Mouse (Mus musculus) retina, adult 2 months (tissue): ENCODE data around the gene Dlgap1.
"Not testable (repeated sequence)": the region's sequence is repeated elsewhere in the genome, so short reads cannot be mapped to it uniquely, and the experiment has no call there.

Experiments
- DNase-seq: peaks from one replicate; pipeline ENCODE4 v3.0.0-alpha.2; 2012; ENCODE audit warnings: low read depth, low spot score

Dlgap1 gene

DNA sequence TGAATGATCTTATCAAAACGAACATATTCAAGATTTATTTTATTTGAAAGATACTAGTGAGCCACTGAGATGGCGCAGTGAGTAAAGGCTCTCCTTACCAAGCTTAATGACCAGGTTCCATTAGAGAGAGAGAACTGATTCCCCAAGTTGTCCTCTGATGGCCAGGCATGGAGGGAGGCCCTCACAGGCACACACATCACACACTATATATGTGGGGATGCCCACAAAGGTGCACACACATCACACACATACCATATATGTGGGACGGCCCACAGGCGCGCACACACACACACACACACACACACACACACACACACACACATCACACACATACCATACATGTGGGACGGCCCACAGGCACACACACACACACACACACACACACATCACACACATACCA lies 868.6 kb downstream of the Dlgap1 start:
- DNase-seq = not testable (repeated sequence)

DNA sequence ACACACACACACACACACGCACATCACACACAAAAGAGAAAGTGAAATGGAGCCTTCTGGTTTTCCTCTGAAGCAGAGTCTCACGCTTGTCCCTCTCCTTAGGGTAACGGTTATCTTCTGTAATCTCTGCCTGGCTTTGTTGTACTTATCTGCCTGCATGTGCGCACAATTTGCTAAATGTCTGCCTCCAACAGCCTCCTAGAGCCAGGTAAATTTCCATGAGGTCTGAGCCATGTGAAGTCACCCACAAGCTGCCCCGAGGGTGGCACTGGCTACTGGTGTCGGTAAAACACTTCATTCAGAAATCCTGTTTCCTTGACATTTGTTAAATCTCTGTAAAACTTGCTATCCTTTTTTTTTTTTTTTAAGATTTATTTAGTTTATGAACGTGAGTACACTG lies 869.2 kb downstream of the Dlgap1 start:
- no peak for DNase-seq

DNA sequence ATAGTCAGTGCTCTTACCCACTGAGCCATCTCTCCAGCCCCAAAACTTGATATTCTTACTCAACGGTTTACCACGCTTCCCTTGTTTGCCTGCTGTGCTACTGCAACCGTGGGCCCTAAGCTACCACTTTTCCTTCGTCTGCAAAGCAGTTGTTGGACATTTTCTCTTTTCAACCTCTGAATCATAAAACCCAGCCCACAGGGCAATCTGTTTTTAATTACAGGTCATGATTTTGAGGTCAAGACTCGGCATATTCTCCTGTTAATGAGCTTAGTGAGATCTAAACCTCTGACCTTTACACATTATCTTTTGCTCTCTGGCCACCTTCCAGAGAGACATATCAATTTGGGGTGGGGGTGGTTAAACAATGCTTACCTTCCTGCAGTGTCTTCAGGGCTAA lies 869.7 kb downstream of the Dlgap1 start:
- DNase-seq = no peak

- DNase-seq = no peak
Observed at GRCm38 (mm10) chr17:70843252-70843651, 874.4 kb downstream of the Dlgap1 start.

DNA sequence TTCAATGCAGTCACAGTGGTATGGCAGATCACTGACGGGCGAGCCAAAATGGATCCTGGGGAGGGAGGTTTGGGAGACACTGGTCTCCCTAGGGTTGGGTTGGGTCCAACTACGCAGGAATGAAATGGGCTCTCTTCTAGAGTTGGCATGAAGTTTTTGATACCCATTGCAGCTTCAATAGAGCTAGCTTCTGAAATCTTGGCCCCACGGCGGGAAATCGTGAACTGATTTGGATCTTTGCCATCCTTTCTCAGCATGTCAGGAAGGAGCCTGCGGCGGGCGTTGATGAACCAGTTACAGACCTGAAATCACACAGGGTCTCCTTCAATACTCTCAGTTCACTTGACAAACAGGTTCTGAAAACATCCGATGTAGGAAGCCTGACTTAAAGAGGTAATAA lies 876.1 kb downstream of the Dlgap1 start:
- DNase-seq = no peak

DNA sequence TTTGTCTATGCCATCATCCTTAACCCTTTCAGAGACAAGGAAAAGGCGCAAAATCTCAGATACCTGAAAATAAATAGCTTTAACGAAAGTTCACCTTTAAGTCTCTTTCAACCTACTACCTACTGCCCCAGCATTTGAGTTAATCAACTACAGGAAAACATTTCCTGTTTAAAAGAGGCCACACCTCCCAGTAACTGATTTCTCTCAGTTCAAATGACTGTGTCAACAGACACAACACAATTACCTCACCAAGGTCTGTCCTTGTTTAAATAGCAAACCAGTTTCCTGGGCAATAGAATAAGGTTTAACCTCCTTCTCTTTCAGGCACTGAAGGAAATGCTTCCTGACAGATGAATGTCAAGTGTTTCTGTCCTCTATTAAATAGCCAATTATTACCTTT lies 876.7 kb downstream of the Dlgap1 start:
- no peak for DNase-seq

- DNase-seq = no peak
Observed at GRCm38 (mm10) chr17:70846111-70846644, 877.3 kb downstream of the Dlgap1 start.

DNA sequence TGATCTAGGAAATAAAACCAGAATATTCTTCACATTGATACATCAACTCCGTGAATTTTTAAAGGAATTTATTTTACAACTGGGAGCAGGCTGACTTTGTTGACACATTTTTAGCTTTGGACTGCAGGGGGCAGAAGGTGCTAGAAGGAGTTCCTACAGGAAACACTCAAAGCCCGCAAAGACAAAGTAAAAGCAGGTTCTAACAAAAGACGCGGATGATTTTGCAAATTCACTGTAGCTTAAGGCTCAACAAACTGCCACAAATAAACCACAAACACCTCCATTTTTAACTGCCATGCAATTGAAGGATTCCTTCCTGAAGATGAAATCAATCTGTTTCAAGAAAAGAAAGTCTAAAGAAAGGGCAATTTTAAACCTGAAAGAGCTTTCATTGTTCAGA lies 878.2 kb downstream of the Dlgap1 start:
- no peak for DNase-seq

DNA sequence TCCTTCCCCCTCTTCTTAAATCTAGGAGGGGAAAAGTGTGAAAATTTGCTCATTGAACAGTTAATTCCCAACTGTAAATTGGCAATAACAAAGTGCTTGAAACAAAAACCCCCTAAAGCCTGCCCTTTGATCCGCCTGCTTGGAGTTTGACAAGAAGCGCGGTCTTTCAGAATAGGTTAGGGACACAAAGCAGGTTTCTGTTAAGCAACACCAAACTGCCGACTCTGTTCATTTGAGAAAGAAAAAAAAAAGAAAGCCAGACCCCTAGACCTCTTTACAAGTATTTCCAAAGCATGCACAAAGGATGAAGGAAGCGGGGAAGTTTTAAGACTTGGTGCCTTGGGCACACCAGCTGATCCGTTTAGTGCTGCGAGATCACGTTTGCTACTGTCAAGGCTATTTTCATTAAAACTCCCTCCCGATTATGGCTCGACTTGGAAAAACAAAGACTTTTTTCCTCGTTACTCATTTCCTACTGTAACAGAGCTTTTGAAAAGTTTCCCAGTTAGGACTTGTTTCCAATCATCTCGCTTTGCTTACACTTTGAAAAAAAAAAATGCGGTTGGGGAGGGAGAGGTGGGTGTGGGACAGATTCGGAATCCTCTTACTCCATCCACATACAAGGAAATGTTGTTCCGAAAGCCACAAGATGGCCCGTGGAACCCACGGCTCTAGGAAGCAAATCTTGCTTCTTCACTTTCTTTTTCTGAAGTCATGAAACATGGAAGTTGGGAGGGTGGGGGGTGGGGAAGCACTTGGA lies 879.1 kb downstream of the Dlgap1 start:
- DNase-seq = no peak

DNA sequence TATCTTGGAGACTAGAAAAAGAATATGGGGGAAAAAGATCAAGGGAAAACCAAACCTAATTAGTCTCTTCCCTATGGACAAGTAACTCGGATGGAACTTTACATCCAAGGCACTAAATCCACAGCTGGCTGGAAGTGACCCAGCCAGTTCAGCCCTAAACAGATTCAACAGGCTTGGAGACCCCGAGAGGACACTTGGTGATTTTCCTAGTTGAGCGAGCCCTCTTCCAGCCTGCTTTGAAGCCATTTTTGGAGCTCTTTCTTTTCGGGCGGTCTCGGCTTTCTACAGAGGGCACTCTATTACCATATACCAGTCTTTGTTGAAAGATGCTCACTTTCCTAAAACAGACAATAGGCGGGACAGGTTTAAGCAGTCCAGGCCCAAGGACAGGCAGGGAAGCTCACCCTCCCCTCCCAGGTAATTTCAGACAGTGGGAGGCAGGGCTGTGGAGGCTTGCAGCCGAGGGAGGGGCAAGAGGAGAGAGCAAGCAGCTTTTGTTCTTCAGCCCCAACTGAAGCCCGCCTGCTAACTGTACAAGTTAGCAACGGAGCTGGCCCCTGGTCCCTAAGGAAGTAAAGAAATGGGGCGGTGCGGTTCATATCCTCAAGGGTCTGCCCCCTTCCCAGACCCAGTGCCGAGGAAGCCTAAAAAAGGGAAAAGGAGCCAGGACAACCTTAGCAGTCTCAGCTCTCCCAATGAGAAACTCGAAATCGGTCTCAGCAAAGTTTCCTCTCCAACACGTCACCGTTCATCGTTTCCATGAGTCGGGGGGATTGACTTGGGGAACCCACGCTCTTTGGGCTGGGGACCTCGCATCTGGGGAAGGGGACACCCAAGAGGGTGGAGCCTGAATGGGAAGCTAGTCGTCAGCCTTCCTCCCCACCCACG lies 879.9 kb downstream of the Dlgap1 start:
- no peak for DNase-seq

- no peak for DNase-seq
Observed at GRCm38 (mm10) chr17:70849399-70850232, 880.7 kb downstream of the Dlgap1 start.

GRCm38 (mm10) chr17:70850233-70850995 lies 881.5 kb downstream of the Dlgap1 start:
- DNase-seq = no peak

GRCm38 (mm10) chr17:70850996-70851991 lies 882.4 kb downstream of the Dlgap1 start:
- DNase-seq = no peak

GRCm38 (mm10) chr17:70852011-70852685 lies 883.3 kb downstream of the Dlgap1 start:
- no peak for DNase-seq

DNA sequence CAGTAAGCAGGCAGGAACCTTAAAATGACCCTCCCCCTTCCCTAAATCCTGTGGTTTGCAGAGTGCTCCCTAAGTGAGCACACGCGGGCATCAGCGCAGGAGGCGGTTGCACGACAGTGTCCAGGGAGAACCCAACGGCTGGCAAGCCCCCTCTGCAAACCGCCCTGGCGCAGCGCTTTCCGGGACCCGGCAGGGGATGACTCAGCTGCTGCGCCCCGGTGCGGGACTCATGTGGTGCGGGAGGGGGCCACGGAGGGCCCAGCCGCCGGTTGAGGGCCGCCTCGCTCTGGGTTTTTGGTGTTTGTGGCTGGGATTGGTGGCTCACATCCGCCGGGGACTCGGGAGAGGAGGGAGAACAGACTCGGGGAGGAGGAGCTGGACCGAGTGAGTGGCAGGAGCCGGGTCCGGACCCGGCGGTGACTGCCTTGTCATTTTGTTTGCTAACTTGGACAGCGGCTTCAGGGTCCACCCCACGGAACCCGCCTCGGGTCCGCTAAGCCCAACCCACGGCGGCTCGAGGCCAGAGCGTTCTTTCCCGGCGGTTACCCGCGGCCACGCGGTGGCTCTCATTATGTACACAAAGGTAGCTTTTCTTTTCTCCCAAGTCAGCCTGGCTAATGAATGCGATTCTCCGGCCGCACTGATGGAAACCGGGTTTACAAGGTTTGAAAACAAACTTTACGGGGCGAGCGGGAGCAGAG lies 884.0 kb downstream of the Dlgap1 start:
- DNase-seq = no peak

DNA sequence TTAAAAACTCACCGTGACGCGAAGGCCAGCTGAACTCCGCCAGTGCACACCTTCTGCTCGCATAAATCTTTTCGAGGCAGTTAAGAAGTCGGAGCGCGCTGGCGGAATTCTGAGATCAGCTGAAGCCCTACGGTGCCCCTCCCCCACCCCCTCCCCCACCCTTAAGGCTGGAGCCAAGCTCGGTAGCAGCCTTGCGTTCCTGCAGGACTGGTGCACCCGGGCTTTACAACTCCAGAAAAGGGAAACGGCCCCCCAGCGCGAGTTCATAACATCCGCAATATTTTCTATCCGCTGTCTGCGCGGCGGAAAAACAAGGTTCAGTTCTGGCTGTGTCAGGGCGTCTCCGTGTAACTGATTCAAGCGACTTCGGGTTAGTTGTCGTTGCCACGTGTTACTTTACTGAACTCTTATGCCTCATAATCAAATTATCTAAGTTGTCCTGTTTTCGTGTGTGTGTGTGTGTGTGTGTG lies 884.6 kb downstream of the Dlgap1 start, which contains the start of gene Tgif1:
Gene Tgif1, minus strand, starts transcription at position 111 of the 470 bp plus-strand sequence.
- DNase-seq = no peak

GRCm38 (mm10) chr17:70854021-70854420 lies 885.1 kb downstream of the Dlgap1 start:
- no peak for DNase-seq

- no peak for DNase-seq
Observed at GRCm38 (mm10) chr17:70856871-70857415, 888.1 kb downstream of the Dlgap1 start.
